Mouse (Mus musculus): ENCODE data around the gene Ankrd27.
"Not testable (repeated sequence)": the region's sequence is repeated elsewhere in the genome, so short reads cannot be mapped to it uniquely, and the experiment has no call there.

DNA sequence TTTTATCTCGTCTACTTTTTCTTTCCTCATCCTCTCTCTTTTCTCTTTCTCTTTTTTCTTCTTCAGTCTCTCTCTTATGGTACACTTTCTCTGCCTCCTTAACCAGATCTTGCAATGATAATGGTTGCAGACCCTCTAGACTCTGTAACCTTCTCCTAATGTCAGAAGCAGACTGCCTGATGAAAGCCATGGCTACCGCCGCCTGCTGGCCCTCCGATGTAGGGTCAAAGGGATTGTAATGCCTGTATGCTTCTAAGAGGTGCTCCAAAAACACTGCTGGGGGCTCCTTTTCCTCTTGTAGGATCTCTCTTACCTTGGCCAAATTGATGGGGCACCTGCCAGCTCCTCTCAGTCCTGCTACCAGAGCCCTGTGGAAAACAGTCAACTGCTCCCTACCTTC lies 16.3 kb upstream of the Ankrd27 start:
- TF ChIP-seq CTCF (IDR thresholded peaks at IDR 0.05; ENCODE audit: borderline replicate concordance, control insufficient read depth, extremely low read depth, insufficient read depth, low read length, poor library complexity); POLR2A (IDR thresholded peaks at IDR 0.05; ENCODE audit: control insufficient read depth, extremely low read depth, insufficient read depth, low read length, poor library complexity): not testable (repeated sequence)
